Mouse (Mus musculus): ENCODE measurements around the gene Pecam1. TPM values are rescaled to one million over a fixed set of nuclear protein-coding genes. Genes with fewer than 3 reads are reported as not detected.
"Not testable (repeated sequence)": the region's sequence is repeated elsewhere in the genome, so short reads cannot be mapped to it uniquely, and the experiment has no call there.

Pecam1 gene
- polyA plus RNA-seq, 1 experiment from 2014 or later = 22.3 TPM

GRCm38 (mm10) chr11:106642966-106643637 is 107.3 kb downstream of the Pecam1 start:
- no peak overlapping the region for H3K27ac ChIP-seq
- no peak for ATAC-seq (ENCODE audit: low FRiP score)
- 76% methylated on average over 8 of the region's 8 CpGs for WGBS

GRCm38 (mm10) chr11:106641580-106641979 is 108.8 kb downstream of the Pecam1 start:
- no peak for ATAC-seq (ENCODE audit: low FRiP score)
- Histone ChIP-seq H3K27ac (no peak overlapping the region), H3K36me3 (no peaks in the 10 kb centered on the region), H3K9ac (no peak overlapping the region), H3K9me3 (replicated peaks) (no peaks in the 10 kb centered on the region), H3K27me3 (peaks cover 11% of the 10 kb centered on the region; the same call in 1 of the 2 replicates), H3K4me2 (replicated peaks) (no peak overlapping the region), H3K4me3 (no peak overlapping the region), H3K4me1 (peaks cover 16% of the 10 kb centered on the region)
- 75% methylated on average over 1 of the region's 1 CpGs for WGBS

More at GRCm38 (mm10) chr11:106642966-106643637, 107.3 kb downstream of the Pecam1 start:
- Histone ChIP-seq H3K9me3 (replicated peaks) (no peaks in the 10 kb centered on the region), H3K27me3 (peaks cover 9% of the 10 kb centered on the region; the same call in 1 of the 2 replicates), H3K9ac (no peak overlapping the region), H3K4me1 (peaks cover 11% of the 10 kb centered on the region), H3K4me3 (no peak overlapping the region), H3K36me3 (no peaks in the 10 kb centered on the region), H3K4me2 (replicated peaks) (no peak overlapping the region)

DNA sequence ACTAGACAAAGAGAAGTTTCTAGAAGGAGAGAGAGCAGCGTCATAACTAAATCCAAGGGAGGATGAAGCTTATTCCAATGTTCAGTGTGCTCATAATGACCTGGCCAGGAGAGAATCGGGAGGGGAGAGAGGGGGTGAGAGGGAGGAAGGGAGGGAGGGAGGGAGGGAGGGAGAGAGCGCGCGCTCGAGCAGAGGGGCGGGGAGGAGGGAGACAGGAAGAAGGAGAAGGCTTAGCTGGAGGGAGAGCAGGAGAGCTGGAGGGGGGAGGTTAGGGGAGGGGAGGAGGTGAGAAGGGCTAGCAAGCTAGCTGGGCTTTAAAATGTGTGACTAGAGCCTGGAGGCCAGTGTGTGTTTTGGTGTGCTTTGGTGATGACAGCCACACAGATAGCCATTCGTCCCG is 110.4 kb downstream of the Pecam1 start:
- Histone ChIP-seq H3K27ac (no peak overlapping the region), H3K9me3 (replicated peaks) (no peaks in the 10 kb centered on the region), H3K4me2 (replicated peaks) (no peak overlapping the region; the same call in 1 of the 2 replicates), H3K9ac (no peak overlapping the region), H3K4me1 (peaks cover 16% of the 10 kb centered on the region), H3K27me3 (peaks cover 12% of the 10 kb centered on the region; the same call in 1 of the 2 replicates), H3K36me3 (no peaks in the 10 kb centered on the region), H3K4me3 (no peak overlapping the region)
- 26% methylated on average over 8 of the region's 9 CpGs for WGBS
- no peak for ATAC-seq (ENCODE audit: low FRiP score)

DNA sequence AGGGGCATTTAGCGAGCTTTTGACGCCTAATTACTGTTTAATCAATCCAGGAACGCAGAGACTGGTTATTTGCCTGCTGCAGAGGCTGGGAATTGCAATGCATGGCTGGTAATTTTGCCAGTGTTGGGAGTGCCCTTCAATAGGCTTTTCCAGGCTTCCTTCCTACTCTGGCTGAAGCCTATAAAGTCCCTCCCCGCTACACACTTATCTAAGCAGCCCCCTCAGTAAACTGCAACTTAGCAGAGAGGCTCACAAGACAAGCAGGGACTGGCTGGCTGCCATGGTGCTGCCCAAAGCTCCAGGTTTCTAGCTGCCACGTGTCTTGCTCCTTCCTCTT is 111.1 kb downstream of the Pecam1 start:
- no peaks in the 10 kb centered on the region for H3K9me3 ChIP-seq (replicated peaks)
- no peak overlapping the region for H3K4me3 ChIP-seq
- H3K4me1 ChIP-seq = peaks cover 16% of the 10 kb centered on the region
- no peak for ATAC-seq (ENCODE audit: low FRiP score)
- no peak overlapping the region for H3K27ac ChIP-seq
- no peaks in the 10 kb centered on the region for H3K36me3 ChIP-seq
- H3K27me3 ChIP-seq = peaks cover 12% of the 10 kb centered on the region; the same call in 1 of the 2 replicates
- H3K9ac ChIP-seq = no peak overlapping the region
- 29% methylated on average over 5 of the region's 5 CpGs for WGBS
- H3K4me2 ChIP-seq (replicated peaks) = no peak overlapping the region

DNA sequence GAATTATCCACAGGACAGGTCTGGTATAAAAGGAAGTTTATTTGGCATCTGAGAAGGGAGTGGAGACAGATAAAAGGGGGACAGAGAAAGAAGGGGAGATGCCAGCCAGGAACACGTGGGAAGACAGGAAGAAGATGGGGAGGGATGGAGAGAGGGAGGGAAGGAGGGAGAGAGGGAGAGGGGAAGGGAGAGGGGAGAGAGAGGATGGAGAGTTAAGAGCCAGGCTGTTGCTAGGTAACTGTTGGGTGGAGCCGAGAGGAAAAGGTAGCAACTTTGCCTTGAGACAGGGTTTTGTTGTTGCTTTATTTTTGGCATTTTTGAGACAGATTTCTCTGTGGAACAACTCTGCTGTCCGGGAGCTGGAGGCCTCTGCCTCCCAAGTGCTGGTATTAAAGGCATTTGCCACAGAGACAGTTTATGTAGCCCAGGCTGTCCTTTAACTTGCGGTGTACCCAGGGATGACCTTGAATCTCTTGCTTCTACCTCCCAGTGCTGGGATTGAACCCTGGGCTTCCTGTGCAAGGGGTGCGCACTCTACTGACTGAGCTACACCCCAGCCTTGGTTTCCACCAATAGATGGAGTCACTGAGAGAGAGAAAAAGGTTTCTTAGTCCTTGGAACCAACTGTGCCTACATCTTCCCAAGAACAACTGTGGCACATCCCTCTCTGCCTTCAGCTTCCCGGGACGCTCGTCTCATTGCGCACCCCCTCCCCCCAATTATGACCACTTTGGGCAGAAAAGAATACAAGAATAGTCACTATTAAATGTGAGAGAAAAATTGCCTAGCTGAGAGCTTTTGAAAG is 111.7 kb downstream of the Pecam1 start:
- Histone ChIP-seq H3K4me2 (replicated peaks) (no peak overlapping the region), H3K27me3 (peaks cover 12% of the 10 kb centered on the region; the same call in 1 of the 2 replicates), H3K4me3 (no peak overlapping the region), H3K27ac (no peak overlapping the region), H3K4me1 (peaks cover 16% of the 10 kb centered on the region), H3K9me3 (replicated peaks) (no peaks in the 10 kb centered on the region), H3K9ac (no peak overlapping the region), H3K36me3 (no peaks in the 10 kb centered on the region)
- no peak for ATAC-seq (ENCODE audit: low FRiP score)
- 38% methylated on average over 9 of the region's 9 CpGs for WGBS

GRCm38 (mm10) chr11:106637754-106638153 is 112.7 kb downstream of the Pecam1 start:
- ATAC-seq (ENCODE audit: low FRiP score) = no peak
- Histone ChIP-seq H3K9ac (no peak overlapping the region), H3K4me3 (no peak overlapping the region), H3K4me2 (replicated peaks) (no peak overlapping the region), H3K27ac (no peak overlapping the region), H3K27me3 (peaks cover 12% of the 10 kb centered on the region; the same call in 1 of the 2 replicates), H3K9me3 (replicated peaks) (peaks cover 7% of the 10 kb centered on the region), H3K4me1 (peaks cover 16% of the 10 kb centered on the region), H3K36me3 (no peaks in the 10 kb centered on the region)
- WGBS = 10% methylated on average over 7 of the region's 7 CpGs

DNA sequence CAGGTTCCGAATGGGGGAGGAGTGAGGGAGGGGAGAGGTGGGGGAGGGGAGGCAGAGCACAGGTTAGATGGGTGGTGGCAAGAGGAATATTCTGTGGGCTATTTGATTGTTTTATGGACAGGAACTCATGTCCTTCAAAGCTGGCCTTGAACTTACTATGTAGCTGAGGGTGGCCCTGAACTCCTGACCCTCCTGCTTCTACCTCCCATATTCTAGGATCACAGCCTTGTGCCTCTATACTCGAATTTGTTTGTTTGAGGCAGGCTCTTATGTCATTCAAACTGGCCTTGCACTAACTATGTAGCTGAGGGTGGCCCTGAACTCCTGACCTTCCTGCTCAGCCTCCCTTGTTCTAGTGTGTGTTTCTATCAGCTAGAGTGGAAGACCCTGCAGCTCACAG is 114.5 kb downstream of the Pecam1 start:
- no peak overlapping the region for H3K27ac ChIP-seq
- H3K27me3 ChIP-seq = peaks cover 12% of the 10 kb centered on the region; the same call in 1 of the 2 replicates
- H3K4me1 ChIP-seq = peaks cover 16% of the 10 kb centered on the region
- no peak overlapping the region for H3K9ac ChIP-seq
- H3K4me2 ChIP-seq (replicated peaks) = no peak overlapping the region
- H3K9me3 ChIP-seq (replicated peaks) = peaks cover 13% of the 10 kb centered on the region
- WGBS = 62% methylated on average over 2 of the region's 2 CpGs
- H3K4me3 ChIP-seq = no peak overlapping the region
- no peak for ATAC-seq (ENCODE audit: low FRiP score)
- no peaks in the 10 kb centered on the region for H3K36me3 ChIP-seq

DNA sequence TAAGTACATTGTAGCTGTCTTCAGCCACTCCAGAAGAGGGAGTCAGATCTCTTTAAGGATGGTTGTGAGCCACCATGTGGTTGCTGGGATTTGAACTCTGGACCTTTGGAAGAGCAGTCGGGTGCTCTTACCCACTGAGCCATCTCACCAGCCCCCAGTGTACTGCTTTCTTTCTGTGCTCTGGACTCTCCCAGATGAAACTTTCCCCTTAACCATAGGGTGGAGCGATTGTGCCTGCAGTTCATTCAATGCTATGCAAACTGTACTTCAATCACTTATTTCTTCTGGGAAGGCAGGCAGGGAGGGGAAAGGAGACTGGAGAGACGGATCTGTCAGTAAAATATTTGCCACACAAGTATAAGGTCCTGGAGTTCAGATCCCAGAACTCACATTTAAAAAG is 116.3 kb downstream of the Pecam1 start:
- WGBS = 86% methylated on average over 3 of the region's 3 CpGs
- not testable (repeated sequence) for H3K36me3 ChIP-seq; H3K9ac ChIP-seq; H3K4me3 ChIP-seq; ATAC-seq (ENCODE audit: low FRiP score); H3K27ac ChIP-seq; H3K4me2 ChIP-seq (replicated peaks); H3K27me3 ChIP-seq
- H3K9me3 ChIP-seq (replicated peaks) = peaks cover 13% of the 10 kb centered on the region
- peaks cover 12% of the 10 kb centered on the region for H3K4me1 ChIP-seq

GRCm38 (mm10) chr11:106633456-106633855 is 117.0 kb downstream of the Pecam1 start:
- 81% methylated on average over 2 of the region's 2 CpGs for WGBS
- Histone ChIP-seq H3K4me3 (no peak overlapping the region), H3K4me2 (replicated peaks) (no peak overlapping the region), H3K27ac (no peak overlapping the region), H3K9me3 (replicated peaks) (peaks cover 13% of the 10 kb centered on the region), H3K4me1 (peaks cover 8% of the 10 kb centered on the region), H3K36me3 (no peaks in the 10 kb centered on the region), H3K9ac (no peak overlapping the region), H3K27me3 (0 out of 2 replicates have a peak, but pooled peaks cover 3% of the 10 kb centered on the region)
- ATAC-seq (ENCODE audit: low FRiP score) = no peak

- no peak overlapping the region for H3K4me3 ChIP-seq
- WGBS = 23% methylated on average over 6 of the region's 6 CpGs
- no peak for ATAC-seq (ENCODE audit: low FRiP score)
These were observed 122.7 kb downstream of the Pecam1 start for GRCm38 (mm10) chr11:106627692-106628091.

GRCm38 (mm10) chr11:106625577-106625976 is 124.9 kb downstream of the Pecam1 start:
- Histone ChIP-seq H3K4me1 (no peaks in the 10 kb centered on the region), H3K27me3 (no peaks in the 10 kb centered on the region), H3K9ac (no peak overlapping the region), H3K9me3 (replicated peaks) (no peaks in the 10 kb centered on the region), H3K36me3 (no peaks in the 10 kb centered on the region), H3K4me2 (replicated peaks) (no peak overlapping the region), H3K27ac (no peak overlapping the region), H3K4me3 (no peak overlapping the region)
- ATAC-seq (ENCODE audit: low FRiP score) = no peak
- 42% methylated on average over 3 of the region's 3 CpGs for WGBS

More at GRCm38 (mm10) chr11:106627692-106628091, 122.7 kb downstream of the Pecam1 start:
- no peaks in the 10 kb centered on the region for H3K4me1 ChIP-seq
- no peak overlapping the region for H3K27ac ChIP-seq
- H3K36me3 ChIP-seq = no peaks in the 10 kb centered on the region
- no peak overlapping the region for H3K4me2 ChIP-seq (replicated peaks)
- no peak overlapping the region for H3K9ac ChIP-seq
- peaks cover 6% of the 10 kb centered on the region for H3K9me3 ChIP-seq (replicated peaks)
- H3K27me3 ChIP-seq = no peaks in the 10 kb centered on the region

DNA sequence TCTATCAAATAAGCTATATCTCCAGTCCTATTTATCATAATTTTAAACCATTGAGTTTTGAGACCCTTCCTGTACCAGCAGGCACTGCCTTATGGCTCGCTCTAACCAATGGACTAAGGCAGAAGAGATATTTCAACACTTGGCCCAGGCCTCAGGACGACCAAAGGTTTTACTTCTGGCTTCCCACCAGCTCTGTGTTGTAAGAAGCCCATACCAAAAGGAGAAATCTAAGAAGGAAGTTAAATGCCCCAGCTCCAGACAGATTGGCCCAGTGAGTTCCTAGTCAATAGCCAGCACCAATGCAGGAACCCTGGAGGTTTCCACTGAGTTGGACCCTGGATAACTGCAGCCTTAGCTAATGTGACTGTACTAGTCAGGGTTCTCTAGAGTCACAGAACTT is 126.8 kb downstream of the Pecam1 start:
- no peaks in the 10 kb centered on the region for H3K9me3 ChIP-seq (replicated peaks)
- no peak overlapping the region for H3K4me2 ChIP-seq (replicated peaks)
- no peak overlapping the region for H3K9ac ChIP-seq
- H3K4me1 ChIP-seq = no peaks in the 10 kb centered on the region
- no peaks in the 10 kb centered on the region for H3K27me3 ChIP-seq
- no peak overlapping the region for H3K4me3 ChIP-seq
- ATAC-seq (ENCODE audit: low FRiP score) = no peak
- 85% methylated on average over 2 of the region's 2 CpGs for WGBS
- H3K36me3 ChIP-seq = no peaks in the 10 kb centered on the region
- no peak overlapping the region for H3K27ac ChIP-seq
